Mouse (Mus musculus) erythroblast, embryonic 14.5 days (primary cell): Measurements from ENCODE around the gene Erp44. TPM values are rescaled to one million over a fixed set of nuclear protein-coding genes. Genes with fewer than 3 reads are reported as not detected.

Experiments
- H3K27me3 ChIP-seq: 2 replicates; pipeline ENCODE4 v1.6.1; 2012; ENCODE audit warnings: inconsistent platforms; ENCODE audit not compliant: control insufficient read depth
- H3K36me3 ChIP-seq: 2 replicates; pipeline ENCODE4 v1.6.1; 2012; ENCODE audit warnings: mild to moderate bottlenecking, inconsistent platforms; ENCODE audit not compliant: control insufficient read depth
- H3K4me1 ChIP-seq: 2 replicates; pipeline ENCODE4 v1.6.1; 2012; ENCODE audit warnings: inconsistent platforms; ENCODE audit not compliant: control insufficient read depth
- H3K4me3 ChIP-seq: replicated peaks from 2 replicates; pipeline ENCODE3; 2012; ENCODE audit warnings: moderate library complexity, mild to moderate bottlenecking, inconsistent platforms
- H3K9me3 ChIP-seq: 2 replicates; pipeline ENCODE4 v1.6.1; 2012; ENCODE audit warnings: low read length, inconsistent platforms, mixed read lengths; ENCODE audit not compliant: control insufficient read depth
- GATA1 ChIP-seq: IDR thresholded peaks from 2 replicates; pipeline ENCODE4 v1.6.1; 2012; ENCODE audit warnings: low read length, inconsistent platforms, mixed read lengths
- TAL1 ChIP-seq: IDR thresholded peaks from 3 replicates; pipeline ENCODE4 v1.6.1; 2012; ENCODE audit warnings: low read length, inconsistent platforms, mixed read lengths
- polyA plus RNA-seq: library from polyadenylated mRNA; stranded (reverse); fragments of >175 nt; gene quantifications from 2 replicates; pipeline ENCODE4 v1.2.3, GENCODE M21; 2012

The Erp44 gene
- polyA plus RNA-seq, 1 experiment, result 0.67 TPM

DNA sequence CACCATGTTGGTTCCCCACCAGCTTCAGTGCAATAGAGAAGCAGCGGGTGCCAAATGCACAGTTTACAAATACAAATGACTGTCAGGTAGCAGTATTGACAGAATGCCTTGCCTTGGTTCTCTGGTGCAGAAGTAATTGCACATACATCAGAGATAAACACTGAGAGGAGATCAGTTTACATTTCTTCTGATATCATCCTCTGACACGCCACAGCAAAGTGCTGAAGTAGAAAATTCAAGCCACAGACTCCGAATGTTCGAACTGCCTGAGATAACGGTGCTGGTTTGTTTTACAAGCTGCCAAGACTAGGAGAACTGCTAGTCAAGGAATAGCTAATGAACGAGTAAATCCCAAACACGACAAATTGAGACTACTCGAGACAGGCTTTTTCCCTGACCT, 80.9 kb downstream of the Erp44 start:
- Histone ChIP-seq H3K4me3 (no peak overlapping the region), H3K4me1 (no peaks in the 10 kb centered on the region), H3K36me3 (peaks cover 47% of the 10 kb centered on the region), H3K9me3 (no peaks in the 10 kb centered on the region), H3K27me3 (no peaks in the 10 kb centered on the region)
- TF ChIP-seq GATA1 (no peak), TAL1 (no peak)

DNA sequence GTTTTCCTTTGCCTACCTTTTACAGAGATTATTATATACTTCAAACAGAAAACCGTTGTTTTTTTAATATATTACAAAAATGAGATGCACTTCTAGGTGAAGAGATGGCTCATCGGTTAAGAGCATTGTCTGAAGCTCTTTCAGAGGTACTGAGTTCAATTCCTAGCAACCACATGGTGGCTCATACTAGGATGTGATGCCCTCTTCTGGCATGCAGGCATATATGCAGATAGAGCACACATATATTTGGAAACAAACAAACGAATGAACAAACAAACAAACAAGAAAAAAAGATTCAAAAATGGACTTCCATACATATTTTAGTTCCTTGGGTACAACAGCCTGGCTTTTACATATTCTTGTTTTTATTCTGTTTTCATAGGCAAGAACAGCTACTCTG, 81.4 kb downstream of the Erp44 start:
- H3K27me3 ChIP-seq, result no peaks in the 10 kb centered on the region
- H3K36me3 ChIP-seq, result peaks cover 45% of the 10 kb centered on the region
- H3K4me1 ChIP-seq, result no peaks in the 10 kb centered on the region
- TF ChIP-seq GATA1 (no peak), TAL1 (no peak)
- no peaks in the 10 kb centered on the region for H3K9me3 ChIP-seq
- no peak overlapping the region for H3K4me3 ChIP-seq

DNA sequence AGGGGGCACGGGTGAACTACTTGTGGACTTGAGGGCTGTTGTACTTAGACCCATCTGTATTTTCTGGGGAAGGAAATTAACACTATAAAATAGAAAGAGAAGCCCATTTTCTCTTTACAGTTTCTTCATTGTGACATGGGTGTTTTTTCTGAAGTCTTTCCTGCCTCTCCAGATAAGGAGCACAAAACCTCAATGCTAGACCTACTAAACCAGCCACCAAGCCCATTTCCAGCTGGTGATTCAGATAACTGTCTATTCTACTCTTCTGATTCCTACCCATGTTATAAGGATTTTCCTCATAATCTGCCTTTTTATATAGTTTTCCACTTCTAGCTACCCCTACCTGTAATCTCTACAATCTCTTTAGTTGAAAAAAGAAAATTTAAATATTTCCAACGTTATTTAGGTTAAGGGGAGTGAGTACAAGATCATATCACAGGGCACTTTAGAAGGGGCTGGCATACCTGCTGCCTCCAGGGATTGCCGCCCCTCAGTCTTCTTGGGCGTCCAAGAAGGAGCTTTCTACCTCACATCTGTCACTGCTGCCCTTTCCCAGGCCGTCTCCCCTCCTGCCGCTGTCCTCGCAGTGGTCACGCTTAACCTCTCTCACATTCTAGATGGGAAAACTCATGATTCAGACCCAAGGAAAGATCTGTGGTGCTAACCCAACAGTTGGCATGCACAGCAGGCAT, 97.1 kb downstream of the Erp44 start:
- TF ChIP-seq GATA1, result no peak
- peak; percentile 35; the same call in 1 of the 3 replicates for TF ChIP-seq TAL1
- Histone ChIP-seq H3K4me1 (peaks cover 25% of the 10 kb centered on the region), H3K27me3 (no peaks in the 10 kb centered on the region), H3K9me3 (no peaks in the 10 kb centered on the region), H3K36me3 (peaks cover 54% of the 10 kb centered on the region), H3K4me3 (no peak overlapping the region)

DNA sequence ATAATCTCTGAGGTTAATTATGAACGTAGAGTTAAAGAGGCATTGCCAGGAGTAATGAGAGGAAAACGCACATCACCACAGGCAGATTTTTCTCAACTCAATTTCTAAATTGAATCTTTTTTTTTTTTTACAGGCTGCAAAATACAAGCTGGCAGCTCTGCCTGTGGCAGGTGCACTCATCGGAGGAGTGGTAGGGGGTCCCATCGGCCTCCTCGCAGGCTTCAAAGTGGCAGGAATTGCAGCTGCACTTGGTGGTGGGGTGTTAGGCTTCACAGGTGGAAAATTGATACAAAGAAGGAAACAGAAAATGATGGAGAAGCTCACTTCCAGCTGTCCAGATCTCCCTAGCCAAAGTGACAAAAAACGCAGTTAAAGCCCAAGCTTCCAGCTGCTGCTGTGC, 98.0 kb downstream of the Erp44 start:
- Histone ChIP-seq H3K9me3 (no peaks in the 10 kb centered on the region), H3K27me3 (no peaks in the 10 kb centered on the region), H3K4me3 (no peak overlapping the region), H3K4me1 (peaks cover 25% of the 10 kb centered on the region), H3K36me3 (peaks cover 54% of the 10 kb centered on the region)
- no peak for TF ChIP-seq TAL1
- TF ChIP-seq GATA1, result no peak

- Histone ChIP-seq H3K27me3 (no peaks in the 10 kb centered on the region), H3K4me1 (peaks cover 25% of the 10 kb centered on the region), H3K4me3 (no peak overlapping the region), H3K9me3 (no peaks in the 10 kb centered on the region), H3K36me3 (peaks cover 53% of the 10 kb centered on the region)
- TF ChIP-seq GATA1 (no peak), TAL1 (no peak)
These were observed 98.4 kb downstream of the Erp44 start for GRCm38 (mm10) chr4:48180922-48181321.

DNA sequence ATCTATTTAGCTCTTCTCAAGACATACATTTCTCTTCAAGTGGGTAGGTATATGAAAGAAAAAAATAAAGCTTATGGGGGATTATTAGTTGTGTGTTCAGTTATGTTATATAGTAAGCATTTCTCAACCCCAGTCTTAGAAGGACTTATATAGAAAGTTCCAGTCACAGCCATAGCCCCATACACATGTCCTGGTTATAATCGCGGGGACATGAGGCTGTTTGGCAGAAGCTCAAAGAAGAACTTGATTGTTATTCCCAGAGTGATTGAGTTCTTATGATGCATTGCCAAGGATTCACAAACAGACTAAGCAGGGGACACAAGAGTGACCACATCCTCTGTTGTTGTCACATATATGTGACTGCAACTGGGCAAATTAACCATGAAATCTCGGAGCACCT, 103.7 kb downstream of the Erp44 start:
- Histone ChIP-seq H3K27me3 (no peaks in the 10 kb centered on the region), H3K4me3 (no peak overlapping the region), H3K9me3 (no peaks in the 10 kb centered on the region), H3K36me3 (peaks cover 14% of the 10 kb centered on the region), H3K4me1 (peaks cover 5% of the 10 kb centered on the region)
- no peak for TF ChIP-seq GATA1
- TF ChIP-seq TAL1, result no peak

DNA sequence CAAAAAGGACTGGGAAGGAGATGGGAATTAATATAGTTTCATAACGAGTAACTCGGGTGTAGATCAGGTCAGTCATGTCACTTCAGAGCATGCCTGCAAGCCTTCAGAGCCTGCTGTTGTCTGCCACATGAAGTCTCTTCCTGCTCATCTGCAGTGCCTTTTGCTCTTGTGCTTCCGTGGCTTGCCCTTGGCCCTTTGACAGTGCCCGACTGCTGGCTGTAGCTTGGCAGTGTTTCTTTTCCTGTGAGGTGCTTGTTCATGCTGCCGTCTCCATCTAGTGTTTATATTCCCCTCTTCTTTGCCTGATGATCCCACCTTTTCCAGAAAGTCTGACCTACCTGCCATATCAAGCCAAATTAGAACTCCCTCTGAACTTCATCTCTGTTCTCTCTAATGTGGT, 115.5 kb downstream of the Erp44 start:
- Histone ChIP-seq H3K4me3 (no peak overlapping the region), H3K9me3 (no peaks in the 10 kb centered on the region), H3K4me1 (peaks cover 20% of the 10 kb centered on the region), H3K27me3 (no peaks in the 10 kb centered on the region), H3K36me3 (peaks cover 72% of the 10 kb centered on the region)
- TF ChIP-seq TAL1, result no peak
- no peak for TF ChIP-seq GATA1

- peaks cover 60% of the 10 kb centered on the region for H3K36me3 ChIP-seq
- H3K4me1 ChIP-seq, result peaks cover 38% of the 10 kb centered on the region
- no peaks in the 10 kb centered on the region for H3K27me3 ChIP-seq
- TF ChIP-seq GATA1, result no peak
- no peak for TF ChIP-seq TAL1
- H3K9me3 ChIP-seq, result no peaks in the 10 kb centered on the region
- H3K4me3 ChIP-seq, result no peak overlapping the region
These were observed 119.0 kb downstream of the Erp44 start for GRCm38 (mm10) chr4:48160386-48160785.

DNA sequence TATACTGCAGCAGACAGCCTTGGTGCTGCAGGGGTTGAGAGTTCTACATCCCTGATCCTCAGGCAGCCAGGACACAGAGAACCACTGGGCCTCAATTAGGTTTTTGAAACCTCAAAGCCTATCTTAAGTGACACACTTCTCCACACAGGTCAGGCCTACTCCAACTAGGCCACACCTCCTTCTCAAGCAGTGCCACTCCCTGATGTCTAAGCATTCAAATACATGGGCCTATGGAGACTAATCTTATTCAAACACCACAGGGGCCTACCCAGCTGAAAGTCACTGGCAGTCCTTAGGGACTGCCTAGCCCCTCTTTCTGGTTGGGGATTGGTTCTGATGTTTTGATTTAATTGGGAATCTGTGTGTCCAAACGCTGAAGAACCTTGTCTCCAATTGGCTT, 123.5 kb downstream of the Erp44 start:
- no peaks in the 10 kb centered on the region for H3K9me3 ChIP-seq
- peaks cover 46% of the 10 kb centered on the region for H3K4me1 ChIP-seq
- TF ChIP-seq GATA1 (no peak), TAL1 (no peak)
- H3K4me3 ChIP-seq, result no peak overlapping the region
- H3K27me3 ChIP-seq, result no peaks in the 10 kb centered on the region
- peaks cover 56% of the 10 kb centered on the region for H3K36me3 ChIP-seq

DNA sequence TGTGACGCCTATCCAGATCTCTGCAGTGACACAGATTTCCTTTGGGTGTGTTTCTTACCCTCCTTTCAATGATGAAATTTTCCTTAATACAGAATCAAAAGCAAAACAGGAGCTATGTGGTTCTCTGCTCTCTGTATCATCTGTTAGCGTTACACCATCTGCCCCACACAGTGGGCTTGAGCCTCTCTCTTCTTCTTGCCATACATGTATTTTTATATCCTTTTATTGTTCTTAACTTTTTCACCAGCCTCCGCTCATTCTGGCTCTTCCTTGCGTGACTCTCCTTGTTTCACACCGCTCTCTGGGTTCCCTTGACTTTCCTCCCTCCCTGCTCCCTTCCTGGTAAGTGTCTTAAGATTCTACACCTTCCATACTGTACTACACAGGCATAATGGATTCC, 126.1 kb downstream of the Erp44 start:
- H3K4me3 ChIP-seq, result no peak overlapping the region
- H3K27me3 ChIP-seq, result no peaks in the 10 kb centered on the region
- H3K4me1 ChIP-seq, result peaks cover 51% of the 10 kb centered on the region
- H3K9me3 ChIP-seq, result no peaks in the 10 kb centered on the region
- TF ChIP-seq GATA1, result no peak
- TF ChIP-seq TAL1, result no peak
- H3K36me3 ChIP-seq, result peaks cover 49% of the 10 kb centered on the region
